Mouse (Mus musculus) liver, embryonic 13.5 days (tissue): Measurements from ENCODE around the gene Gstp1. TPM values are rescaled to one million over a fixed set of nuclear protein-coding genes. Genes with fewer than 3 reads are reported as not detected.
A peak's percentile ranks its signal among the peaks of the same experiment; 100 is the strongest.
"Not testable (repeated sequence)": the region's sequence is repeated elsewhere in the genome, so short reads cannot be mapped to it uniquely, and the experiment has no call there.

ENCODE experiments used
- ATAC-seq: fragments of 200-750 bp; cut with Nextera tagmentation; 2 replicates; pipeline ENCODE4 v1.8.0; 2017; ENCODE audit warnings: low read depth, mild to moderate bottlenecking, moderate number of reproducible peaks, moderate library complexity
- DNase-seq: peaks from one replicate; pipeline ENCODE4 v3.0.0; 2022
- H3K27ac ChIP-seq: fragments of 300-500 bp; sonication (generic); 2 replicates; pipeline ENCODE4 v1.5.1; 2015; ENCODE audit warnings: moderate library complexity, mild to moderate bottlenecking, inconsistent platforms
- H3K27me3 ChIP-seq: fragments of 300-500 bp; sonication (generic); 2 replicates; pipeline ENCODE4 v1.6.1; 2015; ENCODE audit warnings: mild to moderate bottlenecking, inconsistent platforms
- H3K36me3 ChIP-seq: fragments of 300-500 bp; sonication (generic); 2 replicates; pipeline ENCODE4 v1.6.1; 2015; ENCODE audit warnings: mild to moderate bottlenecking, inconsistent platforms
- H3K4me1 ChIP-seq: fragments of 300-500 bp; sonication (generic); replicated peaks from 2 replicates; pipeline ENCODE4 v1.6.1; 2015; ENCODE audit warnings: inconsistent platforms
- H3K4me2 ChIP-seq: fragments of 300-500 bp; sonication (generic); 2 replicates; pipeline ENCODE4 v1.6.1; 2015; ENCODE audit warnings: inconsistent platforms, mild to moderate bottlenecking, moderate library complexity
- H3K4me3 ChIP-seq: fragments of 300-500 bp; sonication (generic); replicated peaks from 2 replicates; pipeline ENCODE4 v1.5.1; 2015; ENCODE audit warnings: mild to moderate bottlenecking, inconsistent platforms
- H3K9ac ChIP-seq: fragments of 300-500 bp; sonication (generic); 2 replicates; pipeline ENCODE4 v1.6.1; 2015; ENCODE audit warnings: mild to moderate bottlenecking, inconsistent platforms
- H3K9me3 ChIP-seq: fragments of 300-500 bp; sonication (generic); replicated peaks from 2 replicates; pipeline ENCODE4 v1.6.1; 2016; ENCODE audit warnings: inconsistent platforms
- WGBS: fragments of 180-500 bp; shearing (Covaris S2); methylation state at CpG from one replicate; pipeline ENCODE4 v1.1.7; 2015; ENCODE audit not compliant: insufficient replicate concordance; 5-methylcytosine and 5-hydroxymethylcytosine counted together
- polyA plus RNA-seq: library from polyadenylated mRNA; unstranded; fragments of >200 nt; fragmentation: Nextera tagmentation; extraction: Ambion mirVana; gene quantifications from 2 replicates; pipeline ENCODE4 v1.2.1, GENCODE M21; 2015

Gene Gstp1
- polyA plus RNA-seq, 1 experiment from 2014 or later, result 652 TPM

GRCm38 (mm10) chr19:4051741-4052515, 14.1 kb upstream of the Gstp1 start:
- Histone ChIP-seq H3K4me2 (no peak overlapping the region), H3K4me3 (no peak overlapping the region), H3K9ac (no peak overlapping the region), H3K27me3 (no peaks in the 10 kb centered on the region), H3K27ac (no peak overlapping the region), H3K4me1 (peaks cover 41% of the 10 kb centered on the region), H3K36me3 (no peaks in the 10 kb centered on the region), H3K9me3 (no peaks in the 10 kb centered on the region)
- DNase-seq (peak; percentile 48), ATAC-seq (no peak)
- 49% methylated on average over 10 of the region's 10 CpGs for WGBS

- Histone ChIP-seq H3K4me1 (peaks cover 41% of the 10 kb centered on the region), H3K27me3 (no peaks in the 10 kb centered on the region), H3K36me3 (no peaks in the 10 kb centered on the region), H3K27ac (no peak overlapping the region), H3K9me3 (no peaks in the 10 kb centered on the region), H3K9ac (no peak overlapping the region), H3K4me2 (no peak overlapping the region), H3K4me3 (no peak overlapping the region)
- ATAC-seq (no peak), DNase-seq (no peak)
- WGBS, result 84% methylated on average over 5 of the region's 5 CpGs
Observed at GRCm38 (mm10) chr19:4051016-4051415, 13.2 kb upstream of the Gstp1 start.

GRCm38 (mm10) chr19:4049069-4049468, 11.3 kb upstream of the Gstp1 start:
- not testable (repeated sequence) for H3K9me3 ChIP-seq, H3K9ac ChIP-seq, H3K4me2 ChIP-seq, ATAC-seq, DNase-seq, H3K27ac ChIP-seq, H3K4me3 ChIP-seq, H3K36me3 ChIP-seq, H3K27me3 ChIP-seq
- peaks cover 45% of the 10 kb centered on the region for H3K4me1 ChIP-seq
- WGBS, result 66% methylated on average over 5 of the region's 5 CpGs

- Histone ChIP-seq H3K4me2 (peak overlapping the region; percentile 69), H3K4me1 (peaks cover 52% of the 10 kb centered on the region), H3K9me3 (no peaks in the 10 kb centered on the region), H3K27ac (peak overlapping the region; percentile 98; the same call in 1 of the 2 replicates), H3K9ac (0 out of 2 replicates have a peak overlapping the region, but pooled peaks have one; percentile 63), H3K36me3 (no peaks in the 10 kb centered on the region), H3K27me3 (no peaks in the 10 kb centered on the region), H3K4me3 (peak overlapping the region; percentile 35; the same call in 1 of the 2 replicates)
- 14% methylated on average over 4 of the region's 4 CpGs for WGBS
- DNase-seq, result peak; percentile 72
- ATAC-seq, result no peak
Observed at GRCm38 (mm10) chr19:4047859-4048258, 10.1 kb upstream of the Gstp1 start.

- ATAC-seq, result peak; percentile 80
- Histone ChIP-seq H3K36me3 (no peaks in the 10 kb centered on the region), H3K27me3 (no peaks in the 10 kb centered on the region), H3K27ac (peak overlapping the region; percentile 98), H3K9ac (peak overlapping the region; percentile 63), H3K4me1 (peaks cover 55% of the 10 kb centered on the region), H3K4me3 (peak overlapping the region; percentile 35), H3K9me3 (no peaks in the 10 kb centered on the region), H3K4me2 (peak overlapping the region; percentile 69)
- peak; percentile 67 for DNase-seq
- WGBS, result 35% methylated on average over 8 of the region's 8 CpGs
Observed at GRCm38 (mm10) chr19:4046866-4047254, 9.1 kb upstream of the Gstp1 start.

GRCm38 (mm10) chr19:4045966-4046865, 8.4 kb upstream of the Gstp1 start, which contains the start of gene Gstp2:
TSS of gene Gstp2 (minus strand) at chr19:4046023.
- 43% methylated on average over 16 of the region's 16 CpGs for WGBS
- peak within 1 kb of the TSS; percentile 35 for H3K4me3 ChIP-seq
- ATAC-seq, result peak; percentile 79
- H3K4me2 ChIP-seq, result peak within 1 kb of the TSS; percentile 69
- H3K36me3 ChIP-seq, result no peaks in the 10 kb centered on the region
- peak within 1 kb of the TSS; percentile 63 for H3K9ac ChIP-seq
- peak; percentile 76 for DNase-seq
- peak within 1 kb of the TSS; percentile 98 for H3K27ac ChIP-seq
- no peaks in the 10 kb centered on the region for H3K9me3 ChIP-seq
- H3K27me3 ChIP-seq, result no peaks in the 10 kb centered on the region
- peaks cover 56% of the 10 kb centered on the region for H3K4me1 ChIP-seq

- not testable (repeated sequence) for H3K9me3 ChIP-seq, H3K4me2 ChIP-seq, H3K36me3 ChIP-seq, H3K4me3 ChIP-seq, ATAC-seq, H3K9ac ChIP-seq, DNase-seq, H3K27me3 ChIP-seq
- H3K27ac ChIP-seq, result peak overlapping the region; percentile 21; the same call in 1 of the 2 replicates
- peaks cover 56% of the 10 kb centered on the region for H3K4me1 ChIP-seq
- WGBS, result 52% methylated on average over 5 of the region's 5 CpGs
Observed at GRCm38 (mm10) chr19:4044109-4044508, 6.3 kb upstream of the Gstp1 start.

- Histone ChIP-seq H3K27me3 (no peaks in the 10 kb centered on the region), H3K4me3 (no peak overlapping the region), H3K9ac (no peak overlapping the region), H3K27ac (no peak overlapping the region), H3K9me3 (no peaks in the 10 kb centered on the region), H3K4me1 (peaks cover 59% of the 10 kb centered on the region), H3K4me2 (no peak overlapping the region), H3K36me3 (no peaks in the 10 kb centered on the region)
- 61% methylated on average over 14 of the region's 14 CpGs for WGBS
- ATAC-seq (no peak), DNase-seq (peak; percentile 38)
Observed at GRCm38 (mm10) chr19:4042124-4042523, 4.3 kb upstream of the Gstp1 start.

- DNase-seq, ATAC-seq, H3K27me3 ChIP-seq, H3K36me3 ChIP-seq, H3K27ac ChIP-seq, H3K9ac ChIP-seq, H3K4me2 ChIP-seq, H3K9me3 ChIP-seq, H3K4me3 ChIP-seq: not testable (repeated sequence)
- peaks cover 56% of the 10 kb centered on the region for H3K4me1 ChIP-seq
- 89% methylated on average over 3 of the region's 4 CpGs for WGBS
Observed at GRCm38 (mm10) chr19:4041500-4041899, 3.7 kb upstream of the Gstp1 start.

- H3K4me3 ChIP-seq, DNase-seq, H3K36me3 ChIP-seq, H3K9me3 ChIP-seq, H3K27me3 ChIP-seq, H3K4me2 ChIP-seq, H3K27ac ChIP-seq, ATAC-seq, H3K9ac ChIP-seq: not testable (repeated sequence)
- peaks cover 56% of the 10 kb centered on the region for H3K4me1 ChIP-seq
- WGBS, result 81% methylated on average over 5 of the region's 5 CpGs
Observed at GRCm38 (mm10) chr19:4040941-4041340, 3.2 kb upstream of the Gstp1 start.

GRCm38 (mm10) chr19:4037154-4037787, 514 bp downstream of the Gstp1 start:
- peak overlapping the region; percentile 84 for H3K9ac ChIP-seq
- peaks cover 46% of the 10 kb centered on the region for H3K4me1 ChIP-seq
- not testable (repeated sequence) for DNase-seq, H3K9me3 ChIP-seq, H3K36me3 ChIP-seq, H3K27me3 ChIP-seq
- H3K4me2 ChIP-seq, result peak overlapping the region; percentile 84
- 27% methylated on average over 8 of the region's 8 CpGs for WGBS
- H3K4me3 ChIP-seq, result peak overlapping the region; percentile 70
- ATAC-seq, result peak; percentile 9
- peak overlapping the region; percentile 81 for H3K27ac ChIP-seq
